Mouse (Mus musculus) heart, adult 2 months (tissue): ENCODE measurements at regions not wholly inside any gene's neighbourhood (a gene's known extent, or its start where the extent isn't known, plus 50 kb on each side); places are given as distances from the start of the nearest gene placed in this dataset.

Source experiments
- CTCF ChIP-seq: fragments of 200-600 bp; IDR thresholded peaks from 2 replicates; pipeline ENCODE4 v1.8.1; 2022; ENCODE audit warnings: antibody characterized with exemption, mild to moderate bottlenecking, moderate library complexity
- EP300 ChIP-seq: fragments of 200-500 bp; IDR thresholded peaks from 2 replicates; pipeline ENCODE4 v1.6.1; 2011; ENCODE audit warnings: low read depth, low read length, control low read depth; ENCODE audit not compliant: insufficient read depth
- POLR2A ChIP-seq: fragments of 200-500 bp; IDR thresholded peaks from 2 replicates; pipeline ENCODE4 v1.6.1; 2011; ENCODE audit warnings: mild to moderate bottlenecking, low read depth, low read length, control low read depth; ENCODE audit not compliant: insufficient read depth

GRCm38 (mm10) chr13:37606250-37606649 is 171.9 kb upstream of the Rreb1 start:
- no peak for TF ChIP-seq POLR2A
- no peak for TF ChIP-seq CTCF
- no peak for TF ChIP-seq EP300
